29 mouse cellular contexts compared by ENCODE assay signal in the genomic region with DNA sequence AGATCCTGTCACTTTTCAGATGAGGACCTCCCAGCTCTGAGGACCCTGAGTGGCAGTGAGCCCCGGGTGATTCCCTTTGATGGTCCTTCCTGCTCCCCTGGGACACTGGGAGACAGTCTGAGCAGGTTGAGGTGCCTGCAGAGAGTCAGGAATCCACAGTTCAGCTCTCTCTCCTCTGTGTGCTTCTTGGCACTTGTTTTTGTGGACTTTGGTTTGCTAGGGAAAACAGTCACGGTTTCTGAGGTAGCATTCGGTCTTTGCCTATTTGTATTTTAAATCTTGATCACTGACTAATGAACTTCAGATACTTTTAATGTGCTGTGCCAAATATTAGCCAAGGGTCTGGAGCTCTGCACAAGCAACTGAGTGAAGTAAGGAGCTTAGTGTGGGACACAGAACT. TPM values are rescaled to one million over a fixed set of nuclear protein-coding genes. Genes with fewer than 3 reads are reported as not detected.
DNase-seq lines count a peak whose midpoint lies in the region; ATAC-seq and TF ChIP-seq lines count a peak whose summit lies in the region.
"Had no signal": no experiment of that assay in that cellular context is flagged by ENCODE, and none has a peak within 500 bp of the region (broad histone marks: within the 10 kb centered on the region; RNA-seq: fewer than 3 reads in every experiment).

No protein-coding gene starts in this region.

- 65% methylated on average over 3 of the region's 3 CpGs for WGBS in heart, embryonic 10.5 days
- 76% methylated on average over 3 of the region's 3 CpGs for WGBS in heart, embryonic 11.5 days (ENCODE audit: insufficient replicate concordance)
- WGBS in kidney, adult 2 months = 51% methylated on average over 3 of the region's 3 CpGs
- WGBS in liver, adult 2 months = 30% methylated on average over 3 of the region's 3 CpGs

- no peaks in the 10 kb centered on the region for H3K9me3 ChIP-seq in heart, embryonic 10.5 days
- no peaks in the 10 kb centered on the region for H3K9me3 ChIP-seq in heart, embryonic 11.5 days (replicated peaks; ENCODE audit: control insufficient read depth, low read length)
- H3K9me3 ChIP-seq: forebrain, embryonic 12.5 days; G1E had no signal

- no peak for ATAC-seq in heart, embryonic 11.5 days (replicated peaks; ENCODE audit: insufficient number of reproducible peaks, low FRiP score, low TSS enrichment)
- ATAC-seq: forebrain, embryonic 15.5 days; hindbrain, postnatal 0 days; Patski had no signal

- TF ChIP-seq CTCF in kidney, adult 2 months (conservative IDR thresholded peaks at IDR 0.05; ENCODE audit: insufficient read depth, insufficient read length, low read depth, low read length) = no peak
- no peak for TF ChIP-seq CTCF in liver, adult 2 months (IDR thresholded peaks at IDR 0.05; ENCODE audit: low read depth, low read length)

- DNase-seq in heart, embryonic 10.5 days (ENCODE audit: low spot score) = peak; percentile 46
- DNase-seq in kidney, adult 2 months = peak; percentile 81
- DNase-seq in kidney, postnatal 10 days = no peak
- peak; percentile 60 for DNase-seq in liver, adult 2 months (ENCODE audit: extremely low read depth, low read depth, low spot score)
- DNase-seq in liver = no peak
- peak; percentile 42 to 58 for DNase-seq in kidney, postnatal 36 days
- DNase-seq in embryo, embryonic 9.5 days (ENCODE audit: extremely low spot score) = no peak
- DNase-seq: adrenal gland, postnatal 10 days; adrenal gland, postnatal 36 days; B cell, adult 2 months; cerebellum, adult 18-20 months; cerebellum, adult 9-10 months; cerebellum, postnatal 14 days; gastrocnemius, postnatal 25 days; heart, adult 2 months; heart, postnatal 14 days; heart, postnatal 4 days had no signal

- H3K36me3 ChIP-seq in heart, embryonic 10.5 days = peaks cover 8% of the 10 kb centered on the region
- H3K36me3 ChIP-seq in heart, embryonic 11.5 days (ENCODE audit: control insufficient read depth, insufficient read depth, low read length) = no peaks in the 10 kb centered on the region
- no peaks in the 10 kb centered on the region for H3K36me3 ChIP-seq in kidney, adult 2 months (ENCODE audit: control insufficient read depth, insufficient read depth, low read length)
- no peaks in the 10 kb centered on the region for H3K36me3 ChIP-seq in liver, adult 2 months (ENCODE audit: control insufficient read depth, insufficient read depth, low read length)

- no peak overlapping the region for H3K4me3 ChIP-seq in heart, embryonic 10.5 days
- H3K4me3 ChIP-seq in heart, embryonic 11.5 days (ENCODE audit: low read depth, low read length) = no peak overlapping the region
- H3K4me3 ChIP-seq in kidney, adult 2 months (ENCODE audit: insufficient read depth, low read depth, low read length) = no peak overlapping the region
- no peak overlapping the region for H3K4me3 ChIP-seq in liver, adult 2 months (ENCODE audit: insufficient read depth, low read depth, low read length)
- H3K4me3 ChIP-seq: embryonic facial prominence, embryonic 10.5 days; embryonic facial prominence, embryonic 13.5 days; erythroblast, embryonic 14.5 days; forebrain, embryonic 12.5 days; forebrain, embryonic 15.5 days; heart, adult 2 months; heart, embryonic 13.5 days had no signal

- H3K4me2 ChIP-seq in heart, embryonic 11.5 days = no peak overlapping the region
- H3K4me2 ChIP-seq: embryonic facial prominence, embryonic 13.5 days; forebrain, embryonic 12.5 days; forebrain, embryonic 15.5 days; heart, embryonic 13.5 days; hindbrain, embryonic 14.5 days had no signal

- H3K4me1 ChIP-seq in heart, embryonic 10.5 days = no peaks in the 10 kb centered on the region
- H3K4me1 ChIP-seq in heart, embryonic 11.5 days (ENCODE audit: control insufficient read depth, insufficient read depth, low read length) = no peaks in the 10 kb centered on the region
- H3K4me1 ChIP-seq in kidney, adult 2 months (ENCODE audit: control insufficient read depth, insufficient read depth, low read length) = peaks cover 2% of the 10 kb centered on the region; the same call in 1 of the 2 replicates
- peaks cover 2% of the 10 kb centered on the region; the same call in 1 of the 2 replicates for H3K4me1 ChIP-seq in liver, adult 2 months (ENCODE audit: control insufficient read depth, insufficient read depth, low read length)
- H3K4me1 ChIP-seq: embryonic facial prominence, embryonic 10.5 days; embryonic facial prominence, embryonic 13.5 days; forebrain, embryonic 12.5 days; forebrain, embryonic 15.5 days; heart, embryonic 13.5 days had no signal

- no peak for TF ChIP-seq POLR2A in kidney, adult 2 months (IDR thresholded peaks at IDR 0.05; ENCODE audit: low read depth, low read length)
- no peak for TF ChIP-seq POLR2A in liver, adult 2 months (IDR thresholded peaks at IDR 0.05; ENCODE audit: extremely low read depth, insufficient read depth, low read length)

- no peak overlapping the region for H3K9ac ChIP-seq in heart, embryonic 11.5 days (ENCODE audit: low read depth, low read length)
- H3K9ac ChIP-seq in liver, adult 2 months (ENCODE audit: low read depth, low read length) = no peak overlapping the region
- H3K9ac ChIP-seq: embryonic facial prominence, embryonic 13.5 days; forebrain, embryonic 12.5 days; forebrain, embryonic 15.5 days; heart, embryonic 13.5 days; hindbrain, embryonic 14.5 days had no signal

- H3K27ac ChIP-seq in heart, embryonic 10.5 days = no peak overlapping the region
- H3K27ac ChIP-seq in heart, embryonic 11.5 days (ENCODE audit: low read depth, low read length) = no peak overlapping the region
- H3K27ac ChIP-seq in kidney, adult 2 months (ENCODE audit: insufficient read depth, low read depth, low read length) = peak overlapping the region; percentile 78; the same call in 1 of the 2 replicates
- no peak overlapping the region for H3K27ac ChIP-seq in liver, adult 2 months (replicated peaks; ENCODE audit: insufficient read depth, low read depth, low read length)
- H3K27ac ChIP-seq: embryonic facial prominence, embryonic 10.5 days; embryonic facial prominence, embryonic 13.5 days; forebrain, embryonic 12.5 days; forebrain, embryonic 15.5 days; heart, adult 2 months; heart, embryonic 13.5 days; hindbrain, embryonic 14.5 days; hindbrain, postnatal 0 days had no signal

- no peaks in the 10 kb centered on the region for H3K27me3 ChIP-seq in heart, embryonic 10.5 days (ENCODE audit: insufficient read depth, poor library complexity, severe bottlenecking)
- no peaks in the 10 kb centered on the region for H3K27me3 ChIP-seq in heart, embryonic 11.5 days (ENCODE audit: control insufficient read depth, insufficient read depth, low read length)
- no peaks in the 10 kb centered on the region for H3K27me3 ChIP-seq in kidney, adult 2 months (replicated peaks; ENCODE audit: control insufficient read depth, insufficient read depth, low read length)
- H3K27me3 ChIP-seq in liver, adult 2 months (ENCODE audit: control insufficient read depth, insufficient read depth, low read length) = no peaks in the 10 kb centered on the region
- H3K27me3 ChIP-seq: CH12.LX; embryonic facial prominence, embryonic 13.5 days; forebrain, embryonic 12.5 days; forebrain, embryonic 15.5 days; heart, embryonic 13.5 days; Patski had no signal

- no peaks in the 10 kb centered on the region for H3K79me2 ChIP-seq in liver, adult 2 months (ENCODE audit: control insufficient read depth, insufficient read depth, low read length)

RNA-seq across cellular contexts. Expression of a gene that starts 43.7 kb away (rescaled TPM):
- 7.6 and 17.9 TPM in 2 replicates for polyA plus RNA-seq in heart, embryonic 10.5 days (2016; fragmentation: Nextera tagmentation; extraction: Ambion mirVana)
- polyA plus RNA-seq in heart, embryonic 11.5 days (2014; fragmentation: Nextera tagmentation; extraction: Ambion mirVana) = 14.5 and 16.1 TPM in 2 replicates
- polyA plus RNA-seq in kidney, adult 2 months (2012; rRNA removed) = 11.9 and 12.2 TPM in 2 replicates
- total RNA-seq in liver, adult 2 months (2014; rRNA removed) = 0.37 and 0.47 TPM in 2 replicates
- 0.11 and 0.23 TPM in 2 replicates for polyA plus RNA-seq in liver, adult 2 months (2012; rRNA removed)
- polyA plus RNA-seq: erythroblast, embryonic 14.5 days; G1E had no signal

RNA-seq across cellular contexts. Expression of a gene that starts 54.6 kb away (rescaled TPM):
- 59.8 and 82.1 TPM in 2 replicates for polyA plus RNA-seq in heart, embryonic 10.5 days (2016; fragmentation: Nextera tagmentation; extraction: Ambion mirVana)
- polyA plus RNA-seq in heart, embryonic 11.5 days (2014; fragmentation: Nextera tagmentation; extraction: Ambion mirVana) = 60.4 and 64.4 TPM in 2 replicates
- 62.1 and 68.7 TPM in 2 replicates for polyA plus RNA-seq in kidney, adult 2 months (2012; rRNA removed)
- 18.0 and 24.0 TPM in 2 replicates for total RNA-seq in liver, adult 2 months (2014; rRNA removed)
- 9.1 and 17.0 TPM in 2 replicates for polyA plus RNA-seq in liver, adult 2 months (2012; rRNA removed)

Comparison
In these comparisons a context has a peak if more than half of its experiments do, and no peak if none do; other contexts are left out.
1. DNase-seq: peak in heart, embryonic 10.5 days (single experiment), kidney, adult 2 months (single experiment), liver, adult 2 months (single experiment) and kidney, postnatal 36 days (2 of 2); none in kidney, postnatal 10 days (single experiment), liver (single experiment) and embryo, embryonic 9.5 days (single experiment).